Mouse (Mus musculus) mesoderm, embryonic 11.5 days (tissue): ENCODE measurements around the gene Cib2.

Experiments
- DNase-seq: peaks from one replicate; pipeline ENCODE4 v3.0.0-alpha.2; 2012; ENCODE audit warnings: low read depth, low spot score

The Cib2 gene

GRCm38 (mm10) chr9:54499291-54499690 is 60.7 kb downstream of the Cib2 start:
- DNase-seq, result no peak
